Mouse (Mus musculus): ENCODE measurements around the gene Zfp652. TPM values are rescaled to one million over a fixed set of nuclear protein-coding genes. Genes with fewer than 3 reads are reported as not detected.

The Zfp652 gene
- polyA plus RNA-seq, 1 experiment from 2014 or later, result 26.6 TPM

DNA sequence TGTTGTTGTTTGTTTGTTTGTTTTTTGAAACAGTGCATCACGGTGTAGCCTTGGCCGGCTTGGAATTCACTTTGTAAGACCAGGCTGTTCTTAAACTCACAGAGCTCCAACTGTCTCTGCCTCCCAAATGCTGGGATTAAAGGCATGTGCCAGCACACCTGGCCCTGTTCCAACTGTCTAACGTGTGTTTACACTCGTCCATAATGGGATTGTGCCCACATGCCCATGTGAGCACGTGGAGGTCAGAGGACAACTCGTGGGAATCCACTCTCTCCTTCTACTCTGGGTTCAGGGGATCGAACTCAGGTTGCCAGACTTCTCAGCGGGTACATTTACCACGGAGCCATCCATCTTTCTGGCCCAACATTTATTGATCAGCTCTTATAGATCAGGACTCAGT, 102.9 kb downstream of the Zfp652 start:
- ATAC-seq (ENCODE audit: insufficient number of reproducible peaks, low FRiP score, low TSS enrichment, low read depth), result no peak

DNA sequence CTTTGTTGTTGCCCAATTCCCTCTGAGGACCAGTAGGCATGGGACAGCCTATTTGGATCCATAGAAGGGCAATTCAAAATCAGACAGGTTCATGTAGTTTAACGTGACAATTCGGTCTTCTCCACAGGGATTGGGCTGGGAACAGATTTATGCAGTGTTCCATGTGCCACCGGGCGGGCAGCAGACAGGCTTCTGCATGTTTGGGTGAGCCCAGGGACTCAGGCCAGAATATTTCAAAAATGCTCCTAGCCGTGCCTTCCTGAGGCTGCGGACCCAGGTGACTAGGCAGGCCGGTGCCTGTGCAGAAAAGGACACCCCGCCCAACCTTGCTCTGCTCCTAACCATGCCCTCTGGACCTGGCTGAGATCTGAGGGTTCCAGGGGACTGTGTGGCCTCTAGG, 106.7 kb downstream of the Zfp652 start:
- Histone ChIP-seq H3K27me3 (peaks cover 5% of the 10 kb centered on the region; the same call in 1 of the 2 replicates), H3K9me3 (no peaks in the 10 kb centered on the region), H3K4me2 (no peak overlapping the region), H3K27ac (no peak overlapping the region), H3K36me3 (no peaks in the 10 kb centered on the region), H3K4me3 (no peak overlapping the region), H3K9ac (no peak overlapping the region), H3K4me1 (no peaks in the 10 kb centered on the region)
- ATAC-seq (ENCODE audit: insufficient number of reproducible peaks, low FRiP score, low TSS enrichment, low read depth), result no peak
- 64% methylated on average over 8 of the region's 8 CpGs for WGBS

More for the DNA sequence above, 102.9 kb downstream of the Zfp652 start:
- H3K9me3 ChIP-seq, result no peaks in the 10 kb centered on the region
- H3K27me3 ChIP-seq, result no peaks in the 10 kb centered on the region
- H3K9ac ChIP-seq, result no peak overlapping the region
- WGBS, result 71% methylated on average over 9 of the region's 9 CpGs
- H3K36me3 ChIP-seq, result no peaks in the 10 kb centered on the region
- no peak overlapping the region for H3K27ac ChIP-seq
- no peak overlapping the region for H3K4me3 ChIP-seq
- H3K4me2 ChIP-seq, result no peak overlapping the region
- no peaks in the 10 kb centered on the region for H3K4me1 ChIP-seq

DNA sequence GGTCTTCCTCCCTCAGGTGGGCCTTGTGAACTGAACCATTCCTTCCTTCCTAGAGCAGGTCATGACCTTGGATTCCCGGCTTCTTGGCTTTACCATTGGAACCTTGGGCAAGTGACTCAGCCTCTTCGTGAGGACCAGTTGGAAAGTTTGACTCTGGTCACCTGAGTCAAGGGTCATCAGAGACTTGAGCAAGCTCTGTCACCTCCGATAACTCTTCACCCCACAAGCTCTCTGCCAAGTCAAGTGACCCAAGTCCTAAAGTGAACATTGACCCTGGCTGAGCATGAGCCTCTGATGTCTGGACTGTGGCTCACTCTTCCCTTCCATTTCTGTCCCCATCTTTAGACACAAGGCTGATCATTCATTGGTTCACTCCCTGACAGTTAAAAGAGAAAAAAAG, 109.0 kb downstream of the Zfp652 start:
- WGBS, result 84% methylated on average over 3 of the region's 3 CpGs
- H3K9ac ChIP-seq, result no peak overlapping the region
- H3K4me1 ChIP-seq, result peaks cover 10% of the 10 kb centered on the region
- no peak for ATAC-seq (ENCODE audit: insufficient number of reproducible peaks, low FRiP score, low TSS enrichment, low read depth)
- no peak overlapping the region for H3K27ac ChIP-seq
- H3K9me3 ChIP-seq, result no peaks in the 10 kb centered on the region
- no peaks in the 10 kb centered on the region for H3K36me3 ChIP-seq
- peaks cover 21% of the 10 kb centered on the region for H3K27me3 ChIP-seq
- no peak overlapping the region for H3K4me2 ChIP-seq
- no peak overlapping the region for H3K4me3 ChIP-seq

DNA sequence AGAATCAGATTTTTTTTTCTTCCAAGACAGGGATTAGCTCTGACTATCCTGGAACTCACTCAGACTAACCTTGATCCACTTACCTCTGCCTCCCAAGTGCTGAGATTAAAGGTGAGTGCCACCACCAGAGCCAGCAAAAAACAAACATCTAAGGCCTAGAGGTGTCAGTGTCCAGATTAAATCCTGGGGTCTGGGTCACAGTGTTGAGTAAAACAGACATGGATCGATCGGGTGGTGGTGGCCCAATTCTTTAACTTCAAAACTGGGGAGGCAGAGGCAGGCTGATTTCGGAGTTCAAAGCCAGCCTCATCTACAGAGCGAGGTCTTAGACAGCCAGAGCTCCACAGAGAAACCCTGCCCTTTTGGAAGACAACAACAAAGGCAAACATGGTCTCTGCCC, 110.0 kb downstream of the Zfp652 start:
- peaks cover 30% of the 10 kb centered on the region for H3K27me3 ChIP-seq
- no peak overlapping the region for H3K27ac ChIP-seq
- 94% methylated on average over 4 of the region's 4 CpGs for WGBS
- no peak for ATAC-seq (ENCODE audit: insufficient number of reproducible peaks, low FRiP score, low TSS enrichment, low read depth)
- no peak overlapping the region for H3K4me3 ChIP-seq
- no peaks in the 10 kb centered on the region for H3K9me3 ChIP-seq
- no peak overlapping the region for H3K4me2 ChIP-seq
- no peaks in the 10 kb centered on the region for H3K36me3 ChIP-seq
- H3K4me1 ChIP-seq, result peaks cover 10% of the 10 kb centered on the region
- no peak overlapping the region for H3K9ac ChIP-seq

DNA sequence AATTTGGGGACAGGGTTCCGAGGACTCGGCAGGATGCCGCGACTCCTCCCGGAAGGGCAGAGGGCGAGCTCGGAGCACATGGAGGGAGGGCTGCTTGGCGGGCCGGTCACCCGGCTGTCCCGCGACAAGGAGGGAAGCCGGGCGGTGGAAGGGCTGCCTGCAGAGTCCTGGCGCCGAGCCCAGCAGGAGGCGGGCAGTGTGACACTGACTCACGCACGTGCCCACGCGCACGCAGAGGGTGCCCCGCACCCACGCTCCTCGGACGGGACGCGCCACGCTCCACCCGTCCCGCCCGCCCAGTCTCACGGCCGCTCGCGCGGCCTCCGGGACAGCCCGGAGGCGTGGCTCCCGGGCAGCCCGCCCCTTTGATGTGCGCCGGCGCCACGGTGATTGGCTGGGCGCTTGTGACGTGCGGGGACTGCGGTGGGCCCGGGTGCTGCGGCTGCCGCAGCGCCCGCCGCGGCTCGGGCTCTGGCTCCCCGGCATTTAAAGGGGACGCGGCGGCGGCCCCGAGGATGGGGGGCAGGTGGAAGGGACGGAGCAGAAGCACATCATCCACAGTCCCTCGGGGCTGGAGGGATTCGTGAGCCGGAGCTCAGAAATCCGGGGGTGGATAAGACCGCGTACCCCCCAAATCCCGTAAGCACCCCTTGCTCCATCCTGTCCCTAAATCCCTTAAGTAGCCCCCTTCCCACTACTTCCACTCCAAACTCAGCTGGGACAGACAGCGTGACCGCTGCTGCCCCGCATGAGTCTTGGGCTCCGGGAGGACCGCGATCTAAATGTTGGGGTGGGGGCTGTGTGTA, 111.8 kb downstream of the Zfp652 start, which contains the start of gene Phospho1:
Gene Phospho1, plus strand, starts transcription at position 429 of the 806 bp plus-strand sequence.
- peaks cover 10% of the 10 kb centered on the region for H3K4me1 ChIP-seq
- 0 out of 2 replicates have a peak within 1 kb of the TSS, but pooled peaks have one; percentile 4 for H3K27ac ChIP-seq
- H3K9me3 ChIP-seq, result no peaks in the 10 kb centered on the region
- H3K4me3 ChIP-seq, result peak within 1 kb of the TSS; percentile 64
- H3K9ac ChIP-seq, result peak within 1 kb of the TSS; percentile 63
- peaks cover 48% of the 10 kb centered on the region for H3K27me3 ChIP-seq
- H3K36me3 ChIP-seq, result no peaks in the 10 kb centered on the region
- peak; percentile 93 for ATAC-seq (ENCODE audit: insufficient number of reproducible peaks, low FRiP score, low TSS enrichment, low read depth)
- peak within 1 kb of the TSS; percentile 97 for H3K4me2 ChIP-seq
- WGBS, result under 1% methylated on average over 75 of the region's 78 CpGs

DNA sequence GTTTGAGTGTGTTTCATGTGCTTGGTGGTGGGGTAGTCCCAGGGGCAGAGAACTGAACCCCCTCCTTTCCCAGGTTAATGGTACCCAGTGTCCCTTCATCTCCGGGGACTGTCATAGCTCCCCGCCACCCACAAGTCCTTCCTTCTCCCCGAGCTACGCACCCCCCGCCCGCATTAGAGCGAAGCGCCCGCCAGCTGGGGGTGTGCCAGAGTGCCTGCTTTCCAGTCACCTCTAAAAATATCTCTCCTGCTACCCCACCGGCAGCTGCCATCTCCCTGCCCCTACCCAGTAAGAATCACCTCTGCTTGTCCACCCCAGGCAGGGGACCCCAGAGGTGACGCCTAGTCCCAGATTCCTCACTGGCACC, 112.4 kb downstream of the Zfp652 start:
- H3K27me3 ChIP-seq, result peaks cover 54% of the 10 kb centered on the region
- peak overlapping the region; percentile 64 for H3K4me3 ChIP-seq
- peak overlapping the region; percentile 97 for H3K4me2 ChIP-seq
- peaks cover 12% of the 10 kb centered on the region for H3K4me1 ChIP-seq
- peak overlapping the region; percentile 63 for H3K9ac ChIP-seq
- under 1% methylated on average over 11 of the region's 11 CpGs for WGBS
- ATAC-seq (ENCODE audit: insufficient number of reproducible peaks, low FRiP score, low TSS enrichment, low read depth), result no peak
- H3K36me3 ChIP-seq, result no peaks in the 10 kb centered on the region
- no peak overlapping the region for H3K27ac ChIP-seq
- no peaks in the 10 kb centered on the region for H3K9me3 ChIP-seq

DNA sequence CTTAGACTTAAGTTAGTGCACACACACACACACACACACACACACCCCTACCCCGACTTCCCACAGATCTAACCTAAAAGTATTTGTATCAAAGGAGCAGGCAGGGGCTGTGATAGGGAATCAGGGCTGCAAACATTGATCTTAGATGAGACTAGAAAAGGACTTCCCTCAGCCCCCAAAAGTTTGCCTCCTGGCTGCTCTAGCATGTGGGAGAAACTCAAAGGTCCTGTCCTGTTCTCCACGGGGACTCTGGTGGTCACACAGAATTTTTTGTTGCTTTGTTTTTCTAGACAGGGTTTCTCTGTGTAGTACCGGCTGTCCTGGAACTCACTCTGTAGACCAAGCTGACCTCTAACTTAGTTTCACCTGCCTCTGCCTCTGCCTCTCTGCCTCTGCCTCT, 113.2 kb downstream of the Zfp652 start:
- Histone ChIP-seq H3K4me3 (no peak overlapping the region), H3K9ac (no peak overlapping the region), H3K4me1 (peaks cover 19% of the 10 kb centered on the region), H3K4me2 (no peak overlapping the region), H3K27ac (no peak overlapping the region), H3K9me3 (no peaks in the 10 kb centered on the region), H3K27me3 (peaks cover 62% of the 10 kb centered on the region), H3K36me3 (no peaks in the 10 kb centered on the region)
- no peak for ATAC-seq (ENCODE audit: insufficient number of reproducible peaks, low FRiP score, low TSS enrichment, low read depth)
- 48% methylated on average over 3 of the region's 3 CpGs for WGBS

DNA sequence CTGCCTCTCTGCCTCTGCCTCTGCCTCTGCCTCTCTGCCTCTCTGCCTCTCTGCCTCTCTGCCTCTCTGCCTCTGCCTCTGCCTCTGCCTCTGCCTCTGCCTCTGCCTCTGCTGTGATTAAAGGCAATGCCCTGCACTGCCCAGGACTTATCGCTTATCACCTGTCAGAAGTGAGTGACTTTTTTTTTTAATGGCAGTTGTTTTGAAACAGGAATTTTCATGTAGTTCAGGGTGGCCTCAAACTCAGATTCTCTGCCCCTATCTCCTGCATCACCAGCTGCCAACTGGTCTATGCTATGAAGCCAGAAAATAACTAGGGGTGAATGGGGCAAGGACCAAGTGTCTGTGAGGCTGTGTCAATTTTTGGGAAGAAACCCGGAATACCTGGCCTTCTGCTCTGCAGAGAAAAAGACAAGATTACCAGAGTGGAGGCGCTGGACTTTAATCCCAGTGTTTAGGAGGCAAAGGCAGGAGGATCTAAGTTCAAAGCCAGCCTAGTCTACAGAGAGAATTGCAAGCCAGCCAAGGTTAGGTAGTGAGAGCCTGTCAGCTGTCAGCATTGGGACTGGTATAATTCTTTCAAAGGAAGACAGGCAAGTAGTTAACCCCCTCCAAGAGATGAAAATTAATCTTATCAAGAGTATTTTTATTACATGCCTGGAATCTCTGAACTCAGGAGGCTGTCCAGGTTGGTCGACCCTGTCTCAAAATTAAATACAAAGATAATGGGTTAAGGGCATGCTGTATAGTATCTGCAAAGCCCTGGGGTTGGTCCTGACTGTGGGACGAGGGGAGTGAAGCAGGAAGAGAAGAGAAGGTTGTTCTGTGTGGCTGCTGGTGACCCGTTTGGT, 114.1 kb downstream of the Zfp652 start:
- no peak overlapping the region for H3K27ac ChIP-seq
- H3K4me3 ChIP-seq, result no peak overlapping the region
- no peak for ATAC-seq (ENCODE audit: insufficient number of reproducible peaks, low FRiP score, low TSS enrichment, low read depth)
- no peak overlapping the region for H3K9ac ChIP-seq
- peaks cover 71% of the 10 kb centered on the region for H3K27me3 ChIP-seq
- peaks cover 29% of the 10 kb centered on the region for H3K4me1 ChIP-seq
- H3K36me3 ChIP-seq, result no peaks in the 10 kb centered on the region
- H3K4me2 ChIP-seq, result no peak overlapping the region
- WGBS, result 55% methylated on average over 6 of the region's 6 CpGs
- no peaks in the 10 kb centered on the region for H3K9me3 ChIP-seq

DNA sequence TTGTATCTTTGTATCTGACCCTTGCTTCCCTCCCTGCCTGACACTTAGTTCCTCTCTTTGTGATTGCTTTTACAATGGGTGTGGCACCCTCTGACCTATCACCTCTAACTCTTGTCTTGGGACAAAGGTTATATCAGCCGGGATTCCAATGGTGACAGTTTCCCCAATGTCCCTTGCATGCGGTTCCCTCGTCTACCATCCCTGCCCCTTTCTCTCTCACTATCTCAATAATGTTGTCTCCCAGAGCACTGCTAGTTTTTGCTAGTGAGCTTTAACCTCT, 114.6 kb downstream of the Zfp652 start:
- Histone ChIP-seq H3K36me3 (no peaks in the 10 kb centered on the region), H3K4me2 (no peak overlapping the region), H3K4me1 (peaks cover 29% of the 10 kb centered on the region), H3K27me3 (peaks cover 76% of the 10 kb centered on the region), H3K9ac (no peak overlapping the region), H3K4me3 (no peak overlapping the region), H3K27ac (no peak overlapping the region), H3K9me3 (no peaks in the 10 kb centered on the region)
- 24% methylated on average over 3 of the region's 3 CpGs for WGBS
- no peak for ATAC-seq (ENCODE audit: insufficient number of reproducible peaks, low FRiP score, low TSS enrichment, low read depth)

DNA sequence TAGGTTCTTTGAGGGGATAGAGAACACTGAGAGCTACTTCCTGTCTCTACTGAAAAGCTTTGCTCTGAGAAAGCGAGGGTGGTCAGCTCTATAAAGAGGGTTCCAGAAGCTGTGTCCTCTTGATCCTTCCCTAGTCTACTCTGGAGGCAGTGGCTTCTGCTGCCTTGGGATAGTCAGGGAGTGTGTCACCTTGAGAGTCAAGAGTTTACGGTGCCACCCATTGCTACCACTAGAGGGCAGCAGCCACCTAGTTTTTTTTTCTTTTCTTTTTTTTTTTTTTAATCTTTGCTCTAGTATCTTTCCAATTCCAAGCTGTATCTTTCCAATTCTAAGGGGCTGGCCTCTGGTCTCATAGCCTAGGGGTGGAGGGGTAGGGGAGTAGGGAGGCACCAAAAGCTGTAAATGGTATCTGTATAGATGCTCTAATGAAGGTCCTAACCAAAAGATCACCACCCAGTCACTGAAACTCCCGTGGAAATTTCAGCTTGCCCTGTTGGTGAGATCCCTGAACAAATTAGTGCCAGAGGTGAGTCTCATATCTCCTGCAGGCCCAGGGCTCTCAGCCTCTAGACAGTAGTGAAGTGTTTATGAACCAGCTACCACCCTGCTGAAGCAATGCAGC, 115.1 kb downstream of the Zfp652 start:
- no peak for ATAC-seq (ENCODE audit: insufficient number of reproducible peaks, low FRiP score, low TSS enrichment, low read depth)
- Histone ChIP-seq H3K27me3 (peaks cover 77% of the 10 kb centered on the region), H3K9me3 (no peaks in the 10 kb centered on the region), H3K27ac (no peak overlapping the region), H3K36me3 (no peaks in the 10 kb centered on the region), H3K4me3 (no peak overlapping the region), H3K4me1 (peaks cover 29% of the 10 kb centered on the region), H3K9ac (no peak overlapping the region), H3K4me2 (no peak overlapping the region)
- 15% methylated on average over 3 of the region's 3 CpGs for WGBS

DNA sequence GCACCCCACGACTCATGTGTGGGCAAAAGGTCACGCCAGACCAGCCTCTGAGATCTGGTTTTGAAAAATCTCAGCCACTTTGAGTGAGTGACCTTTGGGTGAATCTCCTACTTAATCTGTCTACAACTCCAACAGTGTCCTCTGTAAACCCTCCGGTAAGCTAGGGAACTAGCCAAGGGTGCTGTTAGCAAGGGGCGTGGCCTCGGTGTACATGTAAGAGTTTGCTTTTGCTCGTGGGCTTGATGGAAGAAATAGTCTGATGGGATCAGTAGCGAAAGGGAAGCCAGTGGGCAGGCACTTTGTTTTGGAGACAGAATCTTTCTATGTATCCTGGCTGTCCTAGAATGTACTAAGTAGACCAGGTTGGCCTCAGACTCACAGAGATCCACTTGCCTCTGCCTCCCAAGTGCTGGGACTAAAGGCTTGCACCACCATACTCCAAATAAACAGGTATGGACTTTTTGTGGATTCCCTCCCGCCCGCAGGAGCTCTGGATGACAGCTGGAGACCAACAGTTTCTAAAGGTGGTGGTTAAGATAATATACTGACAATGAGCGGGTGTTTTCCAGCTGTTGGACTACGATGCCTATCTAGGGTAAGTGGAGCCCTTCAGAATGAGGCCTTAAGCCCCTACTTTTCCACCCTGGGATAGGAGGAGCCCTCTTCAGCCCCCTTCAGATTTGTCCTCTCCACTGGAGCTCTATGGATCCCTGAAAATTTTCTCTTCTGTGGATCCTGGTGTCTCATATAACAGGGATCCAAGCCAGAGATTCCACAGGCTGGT, 115.9 kb downstream of the Zfp652 start:
- H3K36me3 ChIP-seq, result no peaks in the 10 kb centered on the region
- peaks cover 35% of the 10 kb centered on the region for H3K4me1 ChIP-seq
- H3K4me2 ChIP-seq, result no peak overlapping the region
- no peak overlapping the region for H3K4me3 ChIP-seq
- H3K9me3 ChIP-seq, result no peaks in the 10 kb centered on the region
- peaks cover 83% of the 10 kb centered on the region for H3K27me3 ChIP-seq
- WGBS, result 74% methylated on average over 11 of the region's 11 CpGs
- no peak overlapping the region for H3K27ac ChIP-seq
- H3K9ac ChIP-seq, result no peak overlapping the region
- ATAC-seq (ENCODE audit: insufficient number of reproducible peaks, low FRiP score, low TSS enrichment, low read depth), result no peak

Measured in limb, embryonic 15.5 days (tissue).